Mouse (Mus musculus) forebrain, postnatal 0 days (tissue): ENCODE measurements around the gene Ubap2l. TPM values are rescaled to one million over a fixed set of nuclear protein-coding genes. Genes with fewer than 3 reads are reported as not detected.

Experiments used
- ATAC-seq: fragments of 200-750 bp; cut with Nextera tagmentation; 2 replicates; pipeline ENCODE4 v1.8.0; 2017; ENCODE audit warnings: mild to moderate bottlenecking, moderate library complexity
- DNase-seq: peaks from one replicate; pipeline ENCODE4 v3.0.0-alpha.2; 2015
- H3K27ac ChIP-seq: fragments of 300-500 bp; sonication (generic); 2 replicates; pipeline ENCODE4 v1.5.1; 2014; ENCODE audit warnings: low read depth, mild to moderate bottlenecking, antibody characterized with exemption, low read length, moderate library complexity, mixed read lengths
- H3K27me3 ChIP-seq: fragments of 300-500 bp; sonication (generic); 2 replicates; pipeline ENCODE4 v1.6.1; 2014; ENCODE audit warnings: mild to moderate bottlenecking, low read length, mixed read lengths; ENCODE audit not compliant: insufficient read depth
- H3K36me3 ChIP-seq: fragments of 300-500 bp; sonication (generic); 2 replicates; pipeline ENCODE4 v1.6.1; 2014; ENCODE audit warnings: mild to moderate bottlenecking, moderate library complexity; ENCODE audit not compliant: insufficient read depth
- H3K4me1 ChIP-seq: fragments of 300-500 bp; sonication (generic); 2 replicates; pipeline ENCODE4 v1.6.1; 2014; ENCODE audit warnings: antibody characterized with exemption; ENCODE audit not compliant: insufficient read depth
- H3K4me2 ChIP-seq: fragments of 300-500 bp; sonication (generic); 2 replicates; pipeline ENCODE4 v1.6.1; 2014; ENCODE audit warnings: low read depth, mild to moderate bottlenecking, moderate library complexity
- H3K4me3 ChIP-seq: fragments of 300-500 bp; sonication (generic); 2 replicates; pipeline ENCODE4 v1.5.1; 2014; ENCODE audit warnings: low read depth, low read length, mixed read lengths
- H3K9ac ChIP-seq: fragments of 300-500 bp; sonication (generic); 2 replicates; pipeline ENCODE4 v1.6.1; 2014; ENCODE audit warnings: mild to moderate bottlenecking
- H3K9me3 ChIP-seq: fragments of 300-500 bp; sonication (generic); 2 replicates; pipeline ENCODE4 v1.6.1; 2016; ENCODE audit warnings: low read length
- CTCF ChIP-seq: sonication (generic); IDR thresholded peaks from 2 replicates; pipeline ENCODE4 v1.5.1; 2016; ENCODE audit warnings: antibody characterized with exemption, control low read depth, low read depth
- WGBS: fragments of 180-500 bp; shearing (Covaris S2); extraction: QIAGEN DNeasy Blood & Tissue Kit; methylation state at CpG from one replicate; pipeline ENCODE4 v1.1.7; 2014; 5-methylcytosine and 5-hydroxymethylcytosine counted together
- polyA plus RNA-seq: library from polyadenylated mRNA; unstranded; fragments of >200 nt; fragmentation: Nextera tagmentation; extraction: Ambion mirVana; gene quantifications from 2 replicates; pipeline ENCODE4 v1.2.1, GENCODE M21; 2015
- total RNA-seq: library from RNA; depleted of rRNA; stranded (reverse); fragments of >200 nt; gene quantifications from 2 replicates; pipeline ENCODE4 v1.2.3, GENCODE M21; 2014

Gene Ubap2l
- total and polyA plus RNA-seq, 2 experiments from 2014 or later = 103 to 118 TPM

DNA sequence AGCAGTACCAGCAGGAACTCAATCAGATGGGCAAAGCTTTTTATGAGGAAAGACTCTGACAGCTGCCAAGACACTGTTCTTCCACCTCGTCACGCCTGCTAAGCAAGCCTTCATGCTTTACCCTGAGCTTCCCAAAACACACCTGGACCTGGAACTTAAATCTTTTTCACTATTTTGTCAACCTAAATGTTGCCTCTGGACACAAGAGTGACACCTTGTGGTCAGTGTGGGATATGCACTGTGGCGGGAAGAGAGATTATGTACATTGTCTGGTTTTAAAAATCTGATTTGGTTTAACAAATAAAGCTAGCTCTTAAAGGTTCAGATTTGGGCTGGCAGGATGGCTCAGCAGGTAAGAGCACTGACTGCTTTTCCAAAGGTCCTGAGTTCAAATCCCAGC lies 13.1 kb upstream of the Ubap2l start:
- H3K27ac ChIP-seq = no peak overlapping the region
- no peaks in the 10 kb centered on the region for H3K27me3 ChIP-seq
- peaks cover 31% of the 10 kb centered on the region for H3K36me3 ChIP-seq
- H3K9ac ChIP-seq = no peak overlapping the region
- H3K4me3 ChIP-seq = no peak overlapping the region
- no peak overlapping the region for H3K4me2 ChIP-seq
- DNase-seq (no peak), ATAC-seq (no peak)
- no peaks in the 10 kb centered on the region for H3K9me3 ChIP-seq
- no peaks in the 10 kb centered on the region for H3K4me1 ChIP-seq
- whole genome bisulfite sequencing = 63% methylated on average over 3 of the region's 3 CpGs
- TF ChIP-seq CTCF = peak; percentile 74

DNA sequence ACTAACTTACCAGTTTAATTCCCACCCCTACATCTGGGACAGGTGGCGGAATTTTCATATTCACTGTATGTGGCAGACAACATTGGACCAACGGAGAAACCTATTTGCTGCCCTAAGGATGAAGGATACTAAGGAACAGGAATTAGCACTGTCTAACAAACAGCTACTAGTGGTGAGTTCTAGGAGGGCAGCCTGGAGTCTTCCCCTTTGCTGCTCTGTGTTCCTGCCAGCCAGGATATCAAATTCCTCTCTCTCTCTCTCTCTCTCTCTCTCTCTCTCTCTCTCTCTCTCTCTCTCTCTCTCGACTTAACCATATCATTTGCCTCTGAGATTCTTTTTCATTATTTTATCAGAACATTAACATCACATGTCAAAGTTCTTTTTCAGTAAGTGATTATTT lies 12.0 kb upstream of the Ubap2l start:
- TF ChIP-seq CTCF = 0 out of 2 replicates have a peak, but pooled peaks have one; percentile 4
- peaks cover 34% of the 10 kb centered on the region for H3K36me3 ChIP-seq
- ATAC-seq = peak; percentile 47; the same call in 1 of the 2 replicates

DNA sequence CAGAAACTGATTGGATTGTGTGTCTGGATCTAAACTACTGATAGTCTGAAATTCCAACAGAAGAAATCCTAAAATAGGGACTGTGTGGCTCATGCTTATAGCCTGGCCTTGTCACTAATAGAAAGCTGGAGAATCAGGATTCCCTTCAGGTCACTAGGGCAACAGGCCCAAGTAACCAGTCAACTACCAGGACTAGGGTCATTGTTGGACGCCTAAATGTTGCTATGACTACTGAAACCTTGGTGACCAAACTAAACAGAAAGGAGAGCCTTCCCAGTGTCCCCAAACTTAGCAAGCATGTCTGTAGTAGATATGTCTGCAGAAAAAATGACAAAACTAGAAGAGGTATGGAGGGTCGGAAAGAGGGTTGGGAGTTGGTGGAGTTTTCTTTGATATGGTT lies 10.1 kb upstream of the Ubap2l start:
- Histone ChIP-seq H3K4me1 (no peaks in the 10 kb centered on the region), H3K27ac (no peak overlapping the region), H3K27me3 (no peaks in the 10 kb centered on the region), H3K9me3 (no peaks in the 10 kb centered on the region), H3K36me3 (peaks cover 40% of the 10 kb centered on the region), H3K4me2 (no peak overlapping the region), H3K4me3 (no peak overlapping the region), H3K9ac (no peak overlapping the region)
- TF ChIP-seq CTCF = no peak
- ATAC-seq (no peak), DNase-seq (no peak)
- 58% methylated on average over 2 of the region's 2 CpGs for WGBS

More for the DNA sequence above, 12.0 kb upstream of the Ubap2l start:
- H3K9me3 ChIP-seq = no peaks in the 10 kb centered on the region
- no peaks in the 10 kb centered on the region for H3K27me3 ChIP-seq
- no peak for DNase-seq
- H3K4me2 ChIP-seq = no peak overlapping the region
- H3K9ac ChIP-seq = no peak overlapping the region
- H3K4me3 ChIP-seq = no peak overlapping the region
- 80% methylated on average over 3 of the region's 3 CpGs for WGBS
- H3K27ac ChIP-seq = no peak overlapping the region
- H3K4me1 ChIP-seq = no peaks in the 10 kb centered on the region

DNA sequence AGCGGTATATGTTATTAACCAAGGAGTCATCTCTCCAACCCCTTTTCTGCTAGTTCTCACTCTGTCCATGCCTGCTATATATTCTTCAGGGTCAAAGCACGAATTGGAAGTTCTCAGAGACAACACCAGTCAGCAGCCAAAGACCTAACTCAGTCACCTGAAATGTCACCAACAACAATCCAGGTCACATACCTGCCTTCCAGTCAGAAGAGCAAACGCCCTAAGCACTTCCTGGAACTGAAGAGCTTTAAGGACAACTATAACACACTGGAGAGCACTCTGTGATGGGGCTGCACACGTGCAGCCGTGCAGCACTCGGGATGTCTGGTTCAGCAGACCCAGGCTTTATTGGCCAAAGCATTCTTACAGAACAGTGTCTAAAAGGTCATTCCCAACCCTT lies 9.1 kb upstream of the Ubap2l start:
- Histone ChIP-seq H3K27me3 (no peaks in the 10 kb centered on the region), H3K27ac (no peak overlapping the region), H3K9me3 (no peaks in the 10 kb centered on the region), H3K9ac (no peak overlapping the region), H3K4me2 (no peak overlapping the region), H3K4me1 (no peaks in the 10 kb centered on the region), H3K36me3 (peaks cover 49% of the 10 kb centered on the region), H3K4me3 (no peak overlapping the region)
- TF ChIP-seq CTCF = no peak
- WGBS = 93% methylated on average over 6 of the region's 6 CpGs
- no peak for ATAC-seq
- no peak for DNase-seq

DNA sequence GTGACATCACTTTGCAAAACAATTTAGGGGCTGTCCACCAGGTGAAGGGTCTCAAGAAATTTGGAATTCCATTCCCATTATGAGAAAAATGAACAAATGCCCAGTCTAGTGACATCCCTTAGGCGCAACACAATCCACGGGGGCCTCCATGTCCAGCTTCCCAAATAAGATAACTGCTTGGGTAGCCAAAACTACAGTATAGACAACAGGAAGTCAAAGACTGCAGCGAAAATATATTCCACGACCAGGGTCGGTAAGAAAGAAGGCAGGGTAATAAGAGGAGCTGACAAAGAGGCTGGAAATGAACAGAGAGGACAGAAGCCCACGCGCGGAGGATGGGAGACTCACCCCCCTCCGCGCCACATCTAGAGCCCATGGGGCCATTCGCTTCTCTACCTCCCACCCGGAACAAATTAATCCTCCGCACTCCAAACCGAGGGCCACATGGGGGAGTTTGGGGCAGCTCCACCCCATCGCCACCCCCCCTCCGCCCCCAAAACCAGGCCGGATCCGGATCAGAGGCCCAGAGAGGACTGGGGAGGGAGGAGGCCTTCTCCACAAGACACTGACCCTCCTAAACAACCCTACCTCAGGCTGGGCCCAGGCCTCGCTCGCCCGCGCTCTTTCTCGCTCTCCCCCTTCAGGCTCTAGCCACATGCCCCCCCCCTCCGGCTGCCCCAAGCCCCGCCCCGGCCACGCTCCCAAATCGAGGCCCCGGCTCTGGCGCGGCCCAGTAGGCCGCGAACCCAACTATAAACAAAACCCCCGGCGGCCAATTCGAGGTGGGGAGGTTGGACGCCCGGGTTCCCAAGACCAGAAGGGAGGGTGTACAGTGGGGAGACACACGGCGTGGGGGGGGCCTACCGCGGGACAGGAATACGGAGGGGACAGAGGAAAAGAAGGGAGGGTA lies 732 bp downstream of the Ubap2l start, which contains the start of gene 4933434E20Rik:
TSS of gene 4933434E20Rik (plus strand) at position 196 of the 910 bp plus-strand sequence.
- 2% methylated on average over 42 of the region's 43 CpGs for WGBS
- Histone ChIP-seq H3K36me3 (peaks cover 10% of the 10 kb centered on the region), H3K4me3 (peak within 1 kb of the TSS; percentile 87), H3K9me3 (no peaks in the 10 kb centered on the region), H3K4me2 (peak within 1 kb of the TSS; percentile 68), H3K27me3 (no peaks in the 10 kb centered on the region), H3K4me1 (peaks cover 18% of the 10 kb centered on the region), H3K27ac (peak within 1 kb of the TSS; percentile 92), H3K9ac (peak within 1 kb of the TSS; percentile 96)
- ATAC-seq = peak; percentile 53
- DNase-seq = peak; percentile 60
- TF ChIP-seq CTCF = 0 out of 2 replicates have a peak, but pooled peaks have one; percentile 3

DNA sequence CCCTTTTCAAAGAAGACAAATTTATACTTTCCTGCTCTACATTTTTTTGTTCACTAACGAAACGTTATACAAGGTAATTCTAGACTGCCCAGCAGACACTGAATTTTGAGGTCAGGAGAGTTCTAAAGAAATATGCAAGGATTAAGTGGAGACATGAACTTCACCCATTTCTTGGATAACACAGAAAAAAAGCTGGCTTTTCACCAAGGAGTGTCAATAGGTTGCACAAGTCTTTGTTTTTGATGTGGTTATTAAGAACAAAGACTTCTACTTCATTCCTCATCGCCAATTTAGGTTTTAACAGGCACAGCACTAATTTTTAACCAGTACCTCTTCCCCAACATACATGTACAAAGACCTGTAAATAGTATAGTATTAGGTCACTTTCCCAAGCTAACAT lies 2.7 kb downstream of the Ubap2l start:
- H3K4me1 ChIP-seq = peaks cover 18% of the 10 kb centered on the region
- no peak overlapping the region for H3K9ac ChIP-seq
- H3K27me3 ChIP-seq = no peaks in the 10 kb centered on the region
- no peaks in the 10 kb centered on the region for H3K9me3 ChIP-seq
- H3K4me2 ChIP-seq = no peak overlapping the region
- H3K36me3 ChIP-seq = peaks cover 10% of the 10 kb centered on the region
- ATAC-seq (no peak), DNase-seq (no peak)
- H3K27ac ChIP-seq = no peak overlapping the region
- no peak overlapping the region for H3K4me3 ChIP-seq
- no peak for TF ChIP-seq CTCF
- 44% methylated on average over 3 of the region's 3 CpGs for WGBS

DNA sequence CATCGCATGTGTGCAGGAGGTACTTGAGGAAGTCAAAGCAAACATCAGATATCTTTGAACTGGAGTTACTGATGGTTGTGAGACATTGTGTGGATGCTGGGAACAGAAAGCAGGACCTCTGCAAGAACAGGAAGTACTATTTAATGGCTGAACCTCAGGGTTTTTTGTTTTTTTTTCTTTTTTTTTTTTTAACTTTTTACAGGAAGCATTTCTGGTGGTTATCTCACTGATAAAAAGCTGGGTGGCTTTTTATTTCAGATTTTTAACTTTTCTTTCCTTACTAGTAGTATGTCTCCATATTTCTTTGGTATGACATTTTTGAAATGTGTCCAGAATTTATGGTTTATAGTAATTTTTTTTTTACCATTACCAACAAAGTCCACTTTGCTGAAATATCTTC lies 16.2 kb downstream of the Ubap2l start:
- Histone ChIP-seq H3K4me1 (no peaks in the 10 kb centered on the region), H3K9ac (no peak overlapping the region), H3K4me3 (no peak overlapping the region), H3K27ac (no peak overlapping the region), H3K9me3 (no peaks in the 10 kb centered on the region), H3K27me3 (no peaks in the 10 kb centered on the region), H3K4me2 (no peak overlapping the region), H3K36me3 (peaks cover 57% of the 10 kb centered on the region)
- 98% methylated on average over 1 of the region's 1 CpGs for WGBS
- DNase-seq = no peak
- no peak for ATAC-seq
- TF ChIP-seq CTCF = no peak
